11 mouse cellular contexts compared by ENCODE assay signal in the genomic region with DNA sequence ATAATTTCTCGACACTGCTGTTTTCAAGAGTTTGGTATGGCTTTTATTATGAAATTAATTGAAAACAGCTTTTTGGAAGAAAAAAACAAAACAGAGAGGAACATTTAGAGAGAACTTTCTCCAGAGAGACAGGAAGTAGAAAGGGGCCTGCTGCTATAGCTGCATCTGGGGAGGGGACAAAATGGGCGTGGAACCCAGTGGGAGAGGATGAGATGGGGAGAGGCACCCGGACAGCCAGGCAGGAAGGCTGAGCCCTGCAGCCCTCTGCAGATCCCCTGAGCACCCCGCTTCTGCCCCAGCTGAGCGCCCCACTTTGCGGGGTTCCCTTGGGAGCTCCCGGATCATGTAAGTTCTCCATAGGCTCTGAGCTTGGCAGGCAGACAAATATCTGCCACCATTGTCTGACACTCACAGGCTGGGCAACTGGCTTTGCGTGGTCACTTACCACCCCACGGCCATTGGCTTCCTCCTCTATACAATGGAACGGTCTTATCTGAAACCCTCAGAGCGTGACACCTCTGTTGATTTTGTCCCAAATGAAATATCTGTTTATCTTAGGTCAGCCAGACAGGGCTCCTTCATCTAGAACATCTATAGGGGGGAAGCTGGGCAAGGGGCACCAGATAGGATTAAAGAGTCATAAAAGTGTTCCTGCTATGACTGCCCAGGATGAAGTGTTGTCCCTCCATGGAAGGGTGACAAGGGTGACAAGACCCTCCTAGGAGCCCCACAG. TPM values are rescaled to one million over a fixed set of nuclear protein-coding genes. Genes with fewer than 3 reads are reported as not detected.
A peak's percentile ranks its signal among the peaks of the same experiment; 100 is the strongest.
DNase-seq lines count a peak whose midpoint lies in the region; ATAC-seq and TF ChIP-seq lines count a peak whose summit lies in the region.
"Had no signal": no experiment of that assay in that cellular context is flagged by ENCODE, and none has a peak within 500 bp of the region (broad histone marks: within the 10 kb centered on the region; RNA-seq: fewer than 3 reads in every experiment).

No protein-coding gene starts in this region.

- no peaks in the 10 kb centered on the region for H3K27me3 ChIP-seq in lung, embryonic 14.5 days (ENCODE audit: insufficient read depth, low read length)
- H3K27me3 ChIP-seq in embryonic facial prominence, embryonic 10.5 days (replicated peaks; ENCODE audit: low read depth, poor library complexity, severe bottlenecking): no peaks in the 10 kb centered on the region
- no peaks in the 10 kb centered on the region for H3K27me3 ChIP-seq in hindbrain, embryonic 14.5 days (ENCODE audit: control insufficient read depth, insufficient read depth, low read length)
- H3K27me3 ChIP-seq in forebrain, embryonic 11.5 days (ENCODE audit: control insufficient read depth, insufficient read depth, low read length): no peaks in the 10 kb centered on the region
- H3K27me3 ChIP-seq: heart, embryonic 13.5 days; liver, embryonic 15.5 days had no signal

- no peak overlapping the region for H3K27ac ChIP-seq in lung, embryonic 14.5 days (ENCODE audit: low read depth)
- peak overlapping the region; percentile 69 for H3K27ac ChIP-seq in embryonic facial prominence, embryonic 10.5 days (replicated peaks)
- H3K27ac ChIP-seq in hindbrain, embryonic 14.5 days: no peak overlapping the region
- H3K27ac ChIP-seq in forebrain, embryonic 11.5 days (ENCODE audit: low read depth, low read length): no peak overlapping the region
- H3K27ac ChIP-seq: heart, embryonic 13.5 days; liver, embryonic 15.5 days had no signal

- no peak for TF ChIP-seq CTCF in lung, embryonic 14.5 days (IDR thresholded peaks at IDR 0.05; ENCODE audit: low read depth)

- H3K9ac ChIP-seq in lung, embryonic 14.5 days: no peak overlapping the region
- no peak overlapping the region for H3K9ac ChIP-seq in hindbrain, embryonic 14.5 days
- H3K9ac ChIP-seq in forebrain, embryonic 11.5 days (ENCODE audit: low read length): no peak overlapping the region
- H3K9ac ChIP-seq: heart, embryonic 13.5 days; liver, embryonic 15.5 days had no signal

- H3K4me2 ChIP-seq in lung, embryonic 14.5 days: peak overlapping the region; percentile 25; the same call in 1 of the 2 replicates
- H3K4me2 ChIP-seq in hindbrain, embryonic 14.5 days (replicated peaks): no peak overlapping the region
- H3K4me2 ChIP-seq in forebrain, embryonic 11.5 days (ENCODE audit: low read depth, low read length, severe bottlenecking): no peak overlapping the region
- H3K4me2 ChIP-seq: heart, embryonic 13.5 days; liver, embryonic 15.5 days had no signal

- H3K9me3 ChIP-seq in lung, embryonic 14.5 days (ENCODE audit: low read depth, low read length): no peaks in the 10 kb centered on the region
- no peaks in the 10 kb centered on the region for H3K9me3 ChIP-seq in embryonic facial prominence, embryonic 10.5 days
- no peaks in the 10 kb centered on the region for H3K9me3 ChIP-seq in hindbrain, embryonic 14.5 days (ENCODE audit: control insufficient read depth, low read length)
- no peaks in the 10 kb centered on the region for H3K9me3 ChIP-seq in forebrain, embryonic 11.5 days (ENCODE audit: control insufficient read depth, low read length)
- H3K9me3 ChIP-seq: heart, embryonic 13.5 days; liver, embryonic 15.5 days had no signal

- ATAC-seq in lung, embryonic 14.5 days (ENCODE audit: insufficient read depth): no peak
- ATAC-seq in megakaryocyte-erythroid progenitor cell, adult 5-6 weeks (replicated peaks; ENCODE audit: low FRiP score, low TSS enrichment, poor library complexity, severe bottlenecking): peak; percentile 28; the same call in 1 of the 2 replicates
- no peak for ATAC-seq in hindbrain, embryonic 14.5 days (ENCODE audit: low FRiP score)
- no peak for ATAC-seq in forebrain, embryonic 11.5 days (replicated peaks; ENCODE audit: low FRiP score)

- WGBS in lung, embryonic 14.5 days: 43% methylated on average over 11 of the region's 11 CpGs
- WGBS in embryonic facial prominence, embryonic 10.5 days: 70% methylated on average over 11 of the region's 11 CpGs
- WGBS in hindbrain, embryonic 14.5 days: 69% methylated on average over 11 of the region's 11 CpGs
- WGBS in forebrain, embryonic 11.5 days: 69% methylated on average over 11 of the region's 11 CpGs

- no peaks in the 10 kb centered on the region for H3K36me3 ChIP-seq in lung, embryonic 14.5 days (ENCODE audit: insufficient read depth)
- no peaks in the 10 kb centered on the region for H3K36me3 ChIP-seq in embryonic facial prominence, embryonic 10.5 days (replicated peaks)
- no peaks in the 10 kb centered on the region for H3K36me3 ChIP-seq in hindbrain, embryonic 14.5 days (replicated peaks; ENCODE audit: control insufficient read depth, insufficient read depth)
- no peaks in the 10 kb centered on the region for H3K36me3 ChIP-seq in forebrain, embryonic 11.5 days (ENCODE audit: control insufficient read depth, insufficient read depth, low read length)
- H3K36me3 ChIP-seq: heart, embryonic 13.5 days; liver, embryonic 15.5 days had no signal

- peaks cover 3% of the 10 kb centered on the region; the same call in 1 of the 2 replicates for H3K4me1 ChIP-seq in lung, embryonic 14.5 days (ENCODE audit: insufficient read depth)
- peaks cover 32% of the 10 kb centered on the region for H3K4me1 ChIP-seq in embryonic facial prominence, embryonic 10.5 days
- H3K4me1 ChIP-seq in hindbrain, embryonic 14.5 days (replicated peaks; ENCODE audit: control insufficient read depth, insufficient read depth, low read length): no peaks in the 10 kb centered on the region
- H3K4me1 ChIP-seq in forebrain, embryonic 11.5 days (replicated peaks; ENCODE audit: control insufficient read depth, insufficient read depth, low read length): no peaks in the 10 kb centered on the region

- H3K4me3 ChIP-seq in lung, embryonic 14.5 days (ENCODE audit: low read depth, low read length): no peak overlapping the region
- H3K4me3 ChIP-seq in embryonic facial prominence, embryonic 10.5 days: no peak overlapping the region
- H3K4me3 ChIP-seq in hindbrain, embryonic 14.5 days (replicated peaks; ENCODE audit: low read length): no peak overlapping the region
- H3K4me3 ChIP-seq in forebrain, embryonic 11.5 days (ENCODE audit: low read depth, low read length): no peak overlapping the region
- H3K4me3 ChIP-seq: heart, embryonic 13.5 days; liver, embryonic 15.5 days had no signal

- DNase-seq in lung, embryonic 14.5 days: peak; percentile 26
- DNase-seq in lung, postnatal 4 days: no peak
- DNase-seq in embryonic facial prominence, embryonic 10.5 days (ENCODE audit: low spot score): peak; percentile 30
- peak; percentile 32 to 52 for DNase-seq in heart, adult 9 months (ENCODE audit: low spot score in 2 of 2)
- DNase-seq in adrenal gland, adult (ENCODE audit: inconsistent age in 2 of 2, low spot score in 1 of 2): no peak
- no peak for DNase-seq in hindbrain, embryonic 14.5 days (ENCODE audit: low spot score)
- DNase-seq in forebrain, embryonic 11.5 days (ENCODE audit: low spot score): no peak
- DNase-seq: cerebellum, adult 11-12 months had no signal

RNA-seq across cellular contexts. Expression of gene Anpep, which starts 2.5 kb away (rescaled TPM):
- 3.8 TPM in 2 replicates for polyA plus RNA-seq in lung, embryonic 14.5 days (2014; fragmentation: Nextera tagmentation; extraction: Ambion mirVana)
- polyA plus RNA-seq in embryonic facial prominence, embryonic 10.5 days (2016; fragmentation: Nextera tagmentation; extraction: Ambion mirVana): 5.4 and 6.9 TPM in 2 replicates
- total RNA-seq in megakaryocyte-erythroid progenitor cell, adult 5-6 weeks (2014; fragmentation: Nextera tagmentation): 1.5 TPM in 1 of 2 replicates, not detected in the other
- not detected in 2 replicates for total RNA-seq in megakaryocyte-erythroid progenitor cell, adult 5-6 weeks (2017)
- polyA plus RNA-seq in hindbrain, embryonic 14.5 days (2014; fragmentation: Nextera tagmentation; extraction: Ambion mirVana): 4.2 and 6.6 TPM in 2 replicates
- polyA plus RNA-seq in forebrain, embryonic 11.5 days (2014; fragmentation: Nextera tagmentation; extraction: Ambion mirVana): 4.1 and 4.6 TPM in 2 replicates

RNA-seq across cellular contexts. Expression of gene Mesp2, which starts 47.8 kb away (rescaled TPM):
- 0.19 and 0.28 TPM in 2 replicates for polyA plus RNA-seq in lung, embryonic 14.5 days (2014; fragmentation: Nextera tagmentation; extraction: Ambion mirVana)
- 0.34 and 0.36 TPM in 2 replicates for polyA plus RNA-seq in embryonic facial prominence, embryonic 10.5 days (2016; fragmentation: Nextera tagmentation; extraction: Ambion mirVana)
- not detected in 2 replicates for total RNA-seq in megakaryocyte-erythroid progenitor cell, adult 5-6 weeks (2014; fragmentation: Nextera tagmentation)
- total RNA-seq in megakaryocyte-erythroid progenitor cell, adult 5-6 weeks (2017): 1.2 TPM in 1 of 2 replicates, not detected in the other
- 1.3 and 1.4 TPM in 2 replicates for polyA plus RNA-seq in hindbrain, embryonic 14.5 days (2014; fragmentation: Nextera tagmentation; extraction: Ambion mirVana)
- polyA plus RNA-seq in forebrain, embryonic 11.5 days (2014; fragmentation: Nextera tagmentation; extraction: Ambion mirVana): 0.37 and 0.89 TPM in 2 replicates
- polyA plus RNA-seq: liver, embryonic 15.5 days had no signal

Comparison
In these comparisons a context has a peak if more than half of its experiments do, and no peak if none do; other contexts are left out.
1. DNase-seq: peak in lung, embryonic 14.5 days (single experiment), embryonic facial prominence, embryonic 10.5 days (single experiment) and heart, adult 9 months (2 of 2); none in lung, postnatal 4 days (0 of 2), adrenal gland, adult (0 of 2), hindbrain, embryonic 14.5 days (single experiment) and forebrain, embryonic 11.5 days (single experiment).